Comparison of ENCODE assay signal across 9 mouse cellular contexts in genomic region chr2:32859010-32859621, GRCm38 (mm10). TPM values are rescaled to one million over a fixed set of nuclear protein-coding genes. Genes with fewer than 3 reads are reported as not detected.
DNase-seq lines count a peak whose midpoint lies in the region; ATAC-seq lines count a peak whose summit lies in the region.
"Had no signal": no experiment of that assay in that cellular context is flagged by ENCODE, and none has a peak within 500 bp of the region (broad histone marks: within the 10 kb centered on the region; RNA-seq: fewer than 3 reads in every experiment).

No protein-coding gene starts in this region.

- H3K27me3 ChIP-seq in heart, embryonic 10.5 days (ENCODE audit: insufficient read depth, poor library complexity, severe bottlenecking), result peaks cover 8% of the 10 kb centered on the region; the same call in 1 of the 2 replicates
- H3K27me3 ChIP-seq in midbrain, embryonic 16.5 days (ENCODE audit: control insufficient read depth, insufficient read depth, low read depth, low read length), result no peaks in the 10 kb centered on the region
- H3K27me3 ChIP-seq: limb, embryonic 15.5 days had no signal

- WGBS in heart, embryonic 10.5 days, result 43% methylated on average over 10 of the region's 10 CpGs
- 47% methylated on average over 10 of the region's 10 CpGs for WGBS in midbrain, embryonic 16.5 days

- H3K4me1 ChIP-seq in heart, embryonic 10.5 days, result peaks cover 11% of the 10 kb centered on the region; the same call in 1 of the 2 replicates
- H3K4me1 ChIP-seq in midbrain, embryonic 16.5 days (ENCODE audit: control insufficient read depth, insufficient read depth, low read length), result no peaks in the 10 kb centered on the region

- H3K4me2 ChIP-seq in midbrain, embryonic 16.5 days (ENCODE audit: low read length), result no peak overlapping the region
- H3K4me2 ChIP-seq: limb, embryonic 15.5 days had no signal

- no peak overlapping the region for H3K9ac ChIP-seq in midbrain, embryonic 16.5 days (ENCODE audit: low read depth, low read length)
- H3K9ac ChIP-seq: limb, embryonic 15.5 days had no signal

- DNase-seq in gastrocnemius, postnatal 10 days, result peak; percentile 74
- DNase-seq in gastrocnemius, postnatal 25 days, result no peak
- DNase-seq in CD8-positive naive resting alpha-beta T cell, adult 2 months (ENCODE audit: low read depth in 2 of 2, low spot score in 2 of 2), result peak; percentile 58 to 64
- peak; percentile 60 for DNase-seq in cerebellum, adult 9-11 months
- peak; percentile 88 for DNase-seq in heart, embryonic 10.5 days (ENCODE audit: low spot score)
- peak; percentile 70 to 80 for DNase-seq in kidney, postnatal 25 days
- no peak for DNase-seq in c-Kit-positive CD71-positive TER-119-positive erythroid progenitor cells, embryonic 14.5 days (ENCODE audit: low spot score)

- ATAC-seq in midbrain, embryonic 16.5 days, result 0 out of 2 replicates have a peak, but pooled peaks have one; percentile 32

- H3K4me3 ChIP-seq in heart, embryonic 10.5 days, result no peak overlapping the region
- H3K4me3 ChIP-seq in midbrain, embryonic 16.5 days (ENCODE audit: low read depth, low read length), result no peak overlapping the region
- H3K4me3 ChIP-seq: limb, embryonic 15.5 days had no signal

- H3K27ac ChIP-seq in heart, embryonic 10.5 days, result no peak overlapping the region
- no peak overlapping the region for H3K27ac ChIP-seq in midbrain, embryonic 16.5 days (ENCODE audit: low read length)
- H3K27ac ChIP-seq: limb, embryonic 15.5 days had no signal

- H3K36me3 ChIP-seq in heart, embryonic 10.5 days, result no peaks in the 10 kb centered on the region
- H3K36me3 ChIP-seq in midbrain, embryonic 16.5 days (ENCODE audit: control insufficient read depth, insufficient read depth, low read length), result no peaks in the 10 kb centered on the region
- H3K36me3 ChIP-seq: limb, embryonic 15.5 days had no signal

- no peaks in the 10 kb centered on the region for H3K9me3 ChIP-seq in heart, embryonic 10.5 days
- H3K9me3 ChIP-seq in midbrain, embryonic 16.5 days (replicated peaks; ENCODE audit: control insufficient read depth, low read length, poor library complexity, severe bottlenecking), result no peaks in the 10 kb centered on the region
- H3K9me3 ChIP-seq: limb, embryonic 15.5 days had no signal

RNA-seq across cellular contexts. Expression of gene Stxbp1, which starts 12.1 kb away (rescaled TPM):
- 10 to 100 TPM; 10.5 to 18.5 TPM for total RNA-seq in gastrocnemius, postnatal 10 days (2021)
- 1 to 10 TPM; 2.7 to 3.8 TPM for total RNA-seq in gastrocnemius, postnatal 25 days (2021)
- polyA plus RNA-seq in heart, embryonic 10.5 days (2016; fragmentation: Nextera tagmentation; extraction: Ambion mirVana), result 19.1 and 21.6 TPM in 2 replicates
- polyA plus RNA-seq in midbrain, embryonic 16.5 days (2015; fragmentation: Nextera tagmentation; extraction: Ambion mirVana), result 340 and 389 TPM in 2 replicates

RNA-seq across cellular contexts. Expression of gene Fam129b, which starts 16.8 kb away (rescaled TPM):
- total RNA-seq in gastrocnemius, postnatal 10 days (2021), result 10 to 100 TPM; 16.5 to 22.5 TPM
- total RNA-seq in gastrocnemius, postnatal 25 days (2021), result 10 to 100 TPM in 1 of 2 experiments, 1 to 10 TPM in 1; 8.1 to 12.4 TPM
- polyA plus RNA-seq in heart, embryonic 10.5 days (2016; fragmentation: Nextera tagmentation; extraction: Ambion mirVana), result 47.1 and 55.5 TPM in 2 replicates
- 25.3 and 27.4 TPM in 2 replicates for polyA plus RNA-seq in midbrain, embryonic 16.5 days (2015; fragmentation: Nextera tagmentation; extraction: Ambion mirVana)

Comparison
In these comparisons a context has a peak if more than half of its experiments do, and no peak if none do; other contexts are left out.
1. DNase-seq: peak in gastrocnemius, postnatal 10 days (single experiment), CD8-positive naive resting alpha-beta T cell, adult 2 months (2 of 2), cerebellum, adult 9-11 months (single experiment), heart, embryonic 10.5 days (single experiment) and kidney, postnatal 25 days (2 of 2); none in gastrocnemius, postnatal 25 days (single experiment) and c-Kit-positive CD71-positive TER-119-positive erythroid progenitor cells, embryonic 14.5 days (single experiment).